8 mouse cellular contexts compared by ENCODE assay signal in genomic region chr3:64587618-64588017, GRCm38 (mm10). TPM values are rescaled to one million over a fixed set of nuclear protein-coding genes. Genes with fewer than 3 reads are reported as not detected.
A peak's percentile ranks its signal among the peaks of the same experiment; 100 is the strongest.
DNase-seq lines count a peak whose midpoint lies in the region; ATAC-seq lines count a peak whose summit lies in the region.
"Had no signal": no experiment of that assay in that cellular context is flagged by ENCODE, and none has a peak within 500 bp of the region (broad histone marks: within the 10 kb centered on the region; RNA-seq: fewer than 3 reads in every experiment).

No protein-coding gene starts in this region.

- no peak for ATAC-seq in megakaryocyte-erythroid progenitor cell, adult 5-6 weeks (replicated peaks; ENCODE audit: low FRiP score, low TSS enrichment, poor library complexity, severe bottlenecking)

- DNase-seq in kidney, adult 18-20 months, result peak; percentile 18
- no peak for DNase-seq in kidney, adult 11 months
- peak; percentile 30 for DNase-seq in ES-CJ7 (ENCODE audit: low read depth, low spot score)
- DNase-seq in ZHBTc4 (ENCODE audit: low read depth, low spot score), result peak; percentile 42
- peak; percentile 2 to 59 for DNase-seq in kidney, postnatal 36 days
- DNase-seq in layer of hippocampus, postnatal 14 days (ENCODE audit: low spot score in 2 of 2), result no peak

RNA-seq across cellular contexts. Expression of gene Vmn2r6, which starts 22.0 kb away (rescaled TPM):
- not detected in 2 replicates for total RNA-seq in megakaryocyte-erythroid progenitor cell, adult 5-6 weeks (2014; fragmentation: Nextera tagmentation)
- total RNA-seq in megakaryocyte-erythroid progenitor cell, adult 5-6 weeks (2017), result not detected in 2 replicates
- not detected for total RNA-seq in layer of hippocampus, postnatal 14 days (2021)
- total RNA-seq: hematopoietic stem cell, adult 5-6 weeks had no signal

Comparison
In these comparisons a context has a peak if more than half of its experiments do, and no peak if none do; other contexts are left out.
1. DNase-seq: peak in kidney, adult 18-20 months (single experiment), ES-CJ7 (single experiment), ZHBTc4 (single experiment) and kidney, postnatal 36 days (2 of 2); none in kidney, adult 11 months (single experiment) and layer of hippocampus, postnatal 14 days (0 of 2).